Mouse (Mus musculus) stomach, postnatal 0 days (tissue): ENCODE results near the gene Prn.

ENCODE experiments used
- CTCF ChIP-seq: IDR thresholded peaks from 2 replicates; pipeline ENCODE4 v1.5.1; 2016; ENCODE audit warnings: antibody characterized with exemption, low read depth, mild to moderate bottlenecking, moderate library complexity
- EP300 ChIP-seq: optimal IDR thresholded peaks from 2 replicates; pipeline ENCODE3; 2016; ENCODE audit warnings: antibody characterized with exemption

GRCm38 (mm10) chr2:131933013-131933412 is 23.3 kb downstream of the Prn start:
- TF ChIP-seq CTCF: peak; percentile 8; the same call in 1 of the 2 replicates
- no peak for TF ChIP-seq EP300
